Mouse (Mus musculus) midbrain, postnatal 0 days (tissue): ENCODE data around the gene Cacna1c. TPM values are rescaled to one million over a fixed set of nuclear protein-coding genes. Genes with fewer than 3 reads are reported as not detected.

Source experiments
- ATAC-seq: fragments of 200-750 bp; cut with Nextera tagmentation; 2 replicates; pipeline ENCODE4 v1.8.0; 2017; ENCODE audit warnings: moderate number of reproducible peaks, mild to moderate bottlenecking, moderate TSS enrichment, moderate library complexity; ENCODE audit not compliant: low FRiP score
- DNase-seq: peaks from one replicate; pipeline ENCODE4 v3.0.0-alpha.2; 2015; ENCODE audit warnings: low spot score
- H3K27ac ChIP-seq: fragments of 300-500 bp; sonication (generic); 2 replicates; pipeline ENCODE4 v1.5.1; 2014; ENCODE audit warnings: low read depth, mild to moderate bottlenecking, low read length, mixed read lengths
- H3K27me3 ChIP-seq: fragments of 300-500 bp; sonication (generic); 2 replicates; pipeline ENCODE4 v1.6.1; 2014; ENCODE audit warnings: low read length, control low read depth, mixed read lengths; ENCODE audit not compliant: insufficient read depth
- H3K36me3 ChIP-seq: fragments of 300-500 bp; sonication (generic); 2 replicates; pipeline ENCODE4 v1.6.1; 2014; ENCODE audit warnings: low read length, control low read depth, mixed read lengths; ENCODE audit not compliant: insufficient read depth
- H3K4me1 ChIP-seq: fragments of 300-500 bp; sonication (generic); 2 replicates; pipeline ENCODE4 v1.6.1; 2014; ENCODE audit warnings: mild to moderate bottlenecking, control low read depth, antibody characterized with exemption, low read length, mixed read lengths; ENCODE audit not compliant: insufficient read depth
- H3K4me2 ChIP-seq: fragments of 300-500 bp; sonication (generic); 2 replicates; pipeline ENCODE4 v1.6.1; 2014; ENCODE audit warnings: low read depth, mild to moderate bottlenecking, low read length, mixed read lengths; ENCODE audit not compliant: poor library complexity, severe bottlenecking
- H3K4me3 ChIP-seq: fragments of 300-500 bp; sonication (generic); 2 replicates; pipeline ENCODE4 v1.5.1; 2014; ENCODE audit warnings: low read depth, mild to moderate bottlenecking, low read length, moderate library complexity
- H3K9ac ChIP-seq: fragments of 300-500 bp; sonication (generic); replicated peaks from 2 replicates; pipeline ENCODE4 v1.6.1; 2014; ENCODE audit warnings: mild to moderate bottlenecking, low read length, moderate library complexity, mixed read lengths; ENCODE audit not compliant: poor library complexity, severe bottlenecking
- H3K9me3 ChIP-seq: fragments of 300-500 bp; sonication (generic); 2 replicates; pipeline ENCODE4 v1.6.1; 2016; ENCODE audit warnings: low read length, control low read depth
- CTCF ChIP-seq: IDR thresholded peaks from 2 replicates; pipeline ENCODE4 v1.5.1; 2016; ENCODE audit warnings: antibody characterized with exemption, mild to moderate bottlenecking
- WGBS: fragments of 180-500 bp; shearing (Covaris S2); extraction: QIAGEN DNeasy Blood & Tissue Kit; methylation state at CpG from one replicate; pipeline ENCODE4 v1.1.7; 2014; 5-methylcytosine and 5-hydroxymethylcytosine counted together
- polyA plus RNA-seq: library from polyadenylated mRNA; unstranded; fragments of >200 nt; fragmentation: Nextera tagmentation; extraction: Ambion mirVana; gene quantifications from 2 replicates; pipeline ENCODE4 v1.2.1, GENCODE M21; 2015
- total RNA-seq: library from RNA; depleted of rRNA; stranded (reverse); fragments of >200 nt; gene quantifications from 2 replicates; pipeline ENCODE4 v1.2.3, GENCODE M21; 2014

Cacna1c gene
- total and polyA plus RNA-seq, 2 experiments from 2014 or later, result 4.9 to 33.9 TPM

- H3K4me1 ChIP-seq, result no peaks in the 10 kb centered on the region
- DNase-seq (no peak), ATAC-seq (no peak)
- H3K4me3 ChIP-seq, result no peak overlapping the region
- H3K27ac ChIP-seq, result no peak overlapping the region
- H3K9me3 ChIP-seq, result peaks cover 7% of the 10 kb centered on the region; the same call in 1 of the 2 replicates
- H3K4me2 ChIP-seq, result no peak overlapping the region
- no peaks in the 10 kb centered on the region for H3K27me3 ChIP-seq
- WGBS, result 90% methylated on average over 2 of the region's 2 CpGs
- H3K36me3 ChIP-seq, result peaks cover 19% of the 10 kb centered on the region
- TF ChIP-seq CTCF, result no peak
- no peak overlapping the region for H3K9ac ChIP-seq
Measured at GRCm38 (mm10) chr6:118632491-118632890, 563.7 kb downstream of the Cacna1c start.

GRCm38 (mm10) chr6:118630006-118630405 lies 566.2 kb downstream of the Cacna1c start:
- no peak overlapping the region for H3K4me3 ChIP-seq
- 84% methylated on average over 4 of the region's 4 CpGs for WGBS
- no peak overlapping the region for H3K27ac ChIP-seq
- no peak for ATAC-seq
- no peaks in the 10 kb centered on the region for H3K9me3 ChIP-seq
- peaks cover 13% of the 10 kb centered on the region for H3K36me3 ChIP-seq
- no peak for DNase-seq
- no peaks in the 10 kb centered on the region for H3K27me3 ChIP-seq
- no peak overlapping the region for H3K9ac ChIP-seq
- H3K4me2 ChIP-seq, result no peak overlapping the region
- no peaks in the 10 kb centered on the region for H3K4me1 ChIP-seq
- no peak for TF ChIP-seq CTCF

GRCm38 (mm10) chr6:118626246-118626645 lies 570.0 kb downstream of the Cacna1c start:
- DNase-seq, result peak; percentile 68
- Histone ChIP-seq H3K27ac (no peak overlapping the region), H3K4me1 (no peaks in the 10 kb centered on the region), H3K9ac (no peak overlapping the region), H3K4me2 (no peak overlapping the region), H3K27me3 (no peaks in the 10 kb centered on the region), H3K9me3 (no peaks in the 10 kb centered on the region), H3K36me3 (peaks cover 16% of the 10 kb centered on the region), H3K4me3 (no peak overlapping the region)
- peak; percentile 77 for TF ChIP-seq CTCF
- 0 out of 2 replicates have a peak, but pooled peaks have one; percentile 13 for ATAC-seq
- WGBS, result 57% methylated on average over 4 of the region's 4 CpGs

DNA sequence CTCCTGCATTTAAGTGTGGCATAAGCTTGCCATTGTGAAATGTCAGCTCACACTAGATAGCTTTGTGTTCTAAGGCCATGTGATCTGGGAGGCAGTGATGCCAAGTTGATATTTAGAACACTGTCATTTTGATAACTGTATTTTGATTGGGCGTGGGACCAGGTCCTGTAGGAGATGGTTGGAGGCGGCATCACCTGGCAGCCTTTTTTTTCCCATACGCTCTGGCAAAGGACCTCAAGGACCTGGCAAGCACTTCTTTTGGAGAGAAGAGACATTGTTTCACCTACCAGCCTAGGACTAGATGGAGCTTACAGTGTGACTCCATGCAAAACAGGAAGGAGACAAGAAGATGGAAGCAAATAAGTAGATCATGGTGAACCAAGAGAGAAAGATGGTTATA lies 572.6 kb downstream of the Cacna1c start:
- H3K9ac ChIP-seq, result no peak overlapping the region
- TF ChIP-seq CTCF, result no peak
- ATAC-seq (no peak), DNase-seq (no peak)
- WGBS, result 98% methylated on average over 3 of the region's 3 CpGs
- no peaks in the 10 kb centered on the region for H3K27me3 ChIP-seq
- no peak overlapping the region for H3K27ac ChIP-seq
- H3K4me1 ChIP-seq, result no peaks in the 10 kb centered on the region
- H3K9me3 ChIP-seq, result no peaks in the 10 kb centered on the region
- H3K36me3 ChIP-seq, result peaks cover 20% of the 10 kb centered on the region
- no peak overlapping the region for H3K4me2 ChIP-seq
- no peak overlapping the region for H3K4me3 ChIP-seq

DNA sequence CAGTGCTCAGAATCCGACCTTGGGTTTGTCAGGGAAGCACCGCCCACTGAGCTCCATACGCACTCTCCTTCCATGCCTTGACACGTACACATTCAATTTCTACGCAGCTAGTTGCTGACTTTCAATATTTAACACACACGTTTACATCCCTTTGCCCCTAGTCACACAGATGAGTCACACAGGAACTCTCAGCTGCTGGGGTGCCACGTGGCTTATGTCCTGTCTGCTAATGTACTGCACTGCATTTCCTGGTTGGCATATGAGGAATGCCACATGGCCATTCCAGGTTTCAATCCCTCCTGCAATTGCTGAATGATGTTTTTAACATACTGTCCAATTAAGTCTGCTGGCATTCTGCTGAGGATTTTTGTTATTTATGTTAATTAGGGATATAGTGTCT lies 574.4 kb downstream of the Cacna1c start:
- no peak for ATAC-seq
- WGBS, result 79% methylated on average over 7 of the region's 7 CpGs

GRCm38 (mm10) chr6:118621406-118621805 lies 574.8 kb downstream of the Cacna1c start:
- WGBS, result 92% methylated on average over 3 of the region's 3 CpGs
- no peak overlapping the region for H3K27ac ChIP-seq
- DNase-seq (no peak), ATAC-seq (no peak)
- H3K27me3 ChIP-seq, result no peaks in the 10 kb centered on the region
- H3K4me1 ChIP-seq, result no peaks in the 10 kb centered on the region
- no peak for TF ChIP-seq CTCF
- peaks cover 16% of the 10 kb centered on the region for H3K36me3 ChIP-seq
- H3K9ac ChIP-seq, result no peak overlapping the region
- no peaks in the 10 kb centered on the region for H3K9me3 ChIP-seq
- H3K4me2 ChIP-seq, result no peak overlapping the region
- H3K4me3 ChIP-seq, result no peak overlapping the region

More for the DNA sequence above, 574.4 kb downstream of the Cacna1c start:
- peaks cover 16% of the 10 kb centered on the region for H3K36me3 ChIP-seq
- H3K4me2 ChIP-seq, result no peak overlapping the region
- no peak overlapping the region for H3K27ac ChIP-seq
- TF ChIP-seq CTCF, result no peak
- H3K4me1 ChIP-seq, result no peaks in the 10 kb centered on the region
- no peak overlapping the region for H3K4me3 ChIP-seq
- H3K9ac ChIP-seq, result no peak overlapping the region
- DNase-seq, result no peak
- H3K9me3 ChIP-seq, result no peaks in the 10 kb centered on the region
- H3K27me3 ChIP-seq, result no peaks in the 10 kb centered on the region
